Mouse (Mus musculus): ENCODE measurements around the gene Thada. TPM values are rescaled to one million over a fixed set of nuclear protein-coding genes. Genes with fewer than 3 reads are reported as not detected.
A peak's percentile ranks its signal among the peaks of the same experiment; 100 is the strongest.

Thada gene
- polyA plus RNA-seq, 1 experiment from 2014 or later, result 9.2 TPM

GRCm38 (mm10) chr17:84166135-84166860 lies 299.7 kb downstream of the Thada start:
- Histone ChIP-seq H3K9me3 (no peaks in the 10 kb centered on the region), H3K27ac (no peak overlapping the region), H3K36me3 (no peaks in the 10 kb centered on the region), H3K4me3 (no peak overlapping the region), H3K27me3 (ENCODE audit: insufficient read depth, poor library complexity, severe bottlenecking) (no peaks in the 10 kb centered on the region), H3K4me1 (peaks cover 16% of the 10 kb centered on the region)
- no peak for DNase-seq (ENCODE audit: low spot score)
- WGBS, result 89% methylated on average over 9 of the region's 9 CpGs

GRCm38 (mm10) chr17:84165735-84166134 lies 300.3 kb downstream of the Thada start:
- DNase-seq (ENCODE audit: low spot score), result no peak
- Histone ChIP-seq H3K4me3 (no peak overlapping the region), H3K4me1 (peaks cover 22% of the 10 kb centered on the region), H3K36me3 (no peaks in the 10 kb centered on the region), H3K27me3 (ENCODE audit: insufficient read depth, poor library complexity, severe bottlenecking) (no peaks in the 10 kb centered on the region), H3K27ac (no peak overlapping the region), H3K9me3 (no peaks in the 10 kb centered on the region)
- WGBS, result 85% methylated on average over 3 of the region's 3 CpGs

GRCm38 (mm10) chr17:84164146-84164545 lies 301.9 kb downstream of the Thada start:
- no peaks in the 10 kb centered on the region for H3K9me3 ChIP-seq
- DNase-seq (ENCODE audit: low spot score), result no peak
- no peaks in the 10 kb centered on the region for H3K27me3 ChIP-seq (ENCODE audit: insufficient read depth, poor library complexity, severe bottlenecking)
- 84% methylated on average over 8 of the region's 8 CpGs for WGBS
- H3K4me1 ChIP-seq, result peaks cover 24% of the 10 kb centered on the region
- no peak overlapping the region for H3K27ac ChIP-seq
- H3K36me3 ChIP-seq, result no peaks in the 10 kb centered on the region
- H3K4me3 ChIP-seq, result no peak overlapping the region

- Histone ChIP-seq H3K4me3 (no peak overlapping the region), H3K27me3 (ENCODE audit: insufficient read depth, poor library complexity, severe bottlenecking) (no peaks in the 10 kb centered on the region), H3K27ac (no peak overlapping the region), H3K4me1 (peaks cover 32% of the 10 kb centered on the region), H3K36me3 (no peaks in the 10 kb centered on the region), H3K9me3 (no peaks in the 10 kb centered on the region)
- DNase-seq (ENCODE audit: low spot score), result no peak
- 74% methylated on average over 12 of the region's 12 CpGs for WGBS
Measured at GRCm38 (mm10) chr17:84163066-84163785, 302.8 kb downstream of the Thada start.

- Histone ChIP-seq H3K9me3 (no peaks in the 10 kb centered on the region), H3K27ac (peak overlapping the region; percentile 77; the same call in 1 of the 2 replicates), H3K27me3 (ENCODE audit: insufficient read depth, poor library complexity, severe bottlenecking) (peaks cover 4% of the 10 kb centered on the region; the same call in 1 of the 2 replicates), H3K4me1 (peaks cover 41% of the 10 kb centered on the region), H3K36me3 (no peaks in the 10 kb centered on the region), H3K4me3 (no peak overlapping the region)
- DNase-seq (ENCODE audit: low spot score), result no peak
- WGBS, result 88% methylated on average over 8 of the region's 8 CpGs
Measured at GRCm38 (mm10) chr17:84162211-84162760, 303.7 kb downstream of the Thada start.

GRCm38 (mm10) chr17:84161231-84161854 lies 304.7 kb downstream of the Thada start:
- H3K4me1 ChIP-seq, result peaks cover 50% of the 10 kb centered on the region
- H3K27me3 ChIP-seq (ENCODE audit: insufficient read depth, poor library complexity, severe bottlenecking), result peaks cover 11% of the 10 kb centered on the region; the same call in 1 of the 2 replicates
- peak overlapping the region; percentile 77 for H3K27ac ChIP-seq
- WGBS, result 36% methylated on average over 6 of the region's 6 CpGs
- H3K36me3 ChIP-seq, result no peaks in the 10 kb centered on the region
- no peak for DNase-seq (ENCODE audit: low spot score)
- no peaks in the 10 kb centered on the region for H3K9me3 ChIP-seq
- H3K4me3 ChIP-seq, result no peak overlapping the region

GRCm38 (mm10) chr17:84158891-84159290 lies 307.1 kb downstream of the Thada start:
- DNase-seq (ENCODE audit: low spot score), result no peak
- Histone ChIP-seq H3K36me3 (no peaks in the 10 kb centered on the region), H3K9me3 (no peaks in the 10 kb centered on the region), H3K27ac (0 out of 2 replicates have a peak overlapping the region, but pooled peaks have one; percentile 26), H3K4me1 (peaks cover 68% of the 10 kb centered on the region), H3K4me3 (no peak overlapping the region), H3K27me3 (ENCODE audit: insufficient read depth, poor library complexity, severe bottlenecking) (peaks cover 23% of the 10 kb centered on the region; the same call in 1 of the 2 replicates)
- 68% methylated on average over 15 of the region's 15 CpGs for WGBS

GRCm38 (mm10) chr17:84158461-84158795 lies 307.6 kb downstream of the Thada start:
- peaks cover 72% of the 10 kb centered on the region for H3K4me1 ChIP-seq
- peaks cover 23% of the 10 kb centered on the region; the same call in 1 of the 2 replicates for H3K27me3 ChIP-seq (ENCODE audit: insufficient read depth, poor library complexity, severe bottlenecking)
- H3K36me3 ChIP-seq, result no peaks in the 10 kb centered on the region
- no peak for DNase-seq (ENCODE audit: low spot score)
- H3K4me3 ChIP-seq, result no peak overlapping the region
- no peaks in the 10 kb centered on the region for H3K9me3 ChIP-seq
- 86% methylated on average over 12 of the region's 12 CpGs for WGBS
- H3K27ac ChIP-seq, result peak overlapping the region; percentile 60; the same call in 1 of the 2 replicates

- Histone ChIP-seq H3K27ac (peak overlapping the region; percentile 60), H3K4me3 (no peak overlapping the region), H3K27me3 (ENCODE audit: insufficient read depth, poor library complexity, severe bottlenecking) (peaks cover 23% of the 10 kb centered on the region; the same call in 1 of the 2 replicates), H3K9me3 (no peaks in the 10 kb centered on the region), H3K36me3 (no peaks in the 10 kb centered on the region), H3K4me1 (peaks cover 78% of the 10 kb centered on the region)
- WGBS, result 40% methylated on average over 6 of the region's 6 CpGs
- no peak for DNase-seq (ENCODE audit: low spot score)
Measured at GRCm38 (mm10) chr17:84157743-84158460, 308.1 kb downstream of the Thada start.

- H3K27ac ChIP-seq, result peak overlapping the region; percentile 60
- H3K4me1 ChIP-seq, result peaks cover 81% of the 10 kb centered on the region
- H3K4me3 ChIP-seq, result no peak overlapping the region
- H3K9me3 ChIP-seq, result no peaks in the 10 kb centered on the region
- 35% methylated on average over 19 of the region's 19 CpGs for WGBS
- peaks cover 23% of the 10 kb centered on the region; the same call in 1 of the 2 replicates for H3K27me3 ChIP-seq (ENCODE audit: insufficient read depth, poor library complexity, severe bottlenecking)
- no peak for DNase-seq (ENCODE audit: low spot score)
- no peaks in the 10 kb centered on the region for H3K36me3 ChIP-seq
Measured at GRCm38 (mm10) chr17:84156748-84157742, 309.0 kb downstream of the Thada start.

GRCm38 (mm10) chr17:84156227-84156573 lies 309.8 kb downstream of the Thada start:
- peaks cover 81% of the 10 kb centered on the region for H3K4me1 ChIP-seq
- 58% methylated on average over 13 of the region's 13 CpGs for WGBS
- H3K27ac ChIP-seq, result peak overlapping the region; percentile 69
- peaks cover 30% of the 10 kb centered on the region; the same call in 1 of the 2 replicates for H3K27me3 ChIP-seq (ENCODE audit: insufficient read depth, poor library complexity, severe bottlenecking)
- no peak for DNase-seq (ENCODE audit: low spot score)
- H3K9me3 ChIP-seq, result no peaks in the 10 kb centered on the region
- H3K36me3 ChIP-seq, result no peaks in the 10 kb centered on the region
- H3K4me3 ChIP-seq, result no peak overlapping the region
